Mouse (Mus musculus) spleen, embryonic (tissue): ENCODE data around the gene Tspan15.

Experiments used
- CTCF ChIA-PET: fragments of 350-600 bp; sonication (Branson Sonifier 250); formaldehyde crosslinking; loops from one replicate; lab custom pipeline; 2022; lab: Charles Lee

The Tspan15 gene

GRCm38 (mm10) chr10:62190821-62191220, 40.2 kb downstream of the Tspan15 start:
- CTCF ChIA-PET = interaction anchor here (0.6 kb wide), 1 partner anchor 201 kb away, joined by 3 read pairs; no protein-coding TSS in a partner anchor

- CTCF ChIA-PET = interaction anchor here (0.5 kb wide), 1 partner anchor 115 kb away, joined by 3 read pairs; no protein-coding TSS in a partner anchor
Measured at GRCm38 (mm10) chr10:62189910-62190309, 41.1 kb downstream of the Tspan15 start.

- CTCF ChIA-PET = no interaction called here
Measured at GRCm38 (mm10) chr10:62189303-62189702, 41.7 kb downstream of the Tspan15 start.

- CTCF ChIA-PET = interaction anchor here (0.7 to 1.1 kb wide), 2 partner anchors 9 to 430 kb away, joined by 3 to 4 read pairs; no protein-coding TSS in a partner anchor
Measured at GRCm38 (mm10) chr10:62186882-62187281, 44.2 kb downstream of the Tspan15 start.

GRCm38 (mm10) chr10:62183053-62183452, 48.0 kb downstream of the Tspan15 start:
- CTCF ChIA-PET = no interaction called here

GRCm38 (mm10) chr10:62182471-62183014, 48.5 kb downstream of the Tspan15 start:
- CTCF ChIA-PET = no interaction called here

- CTCF ChIA-PET = interaction anchor here (0.6 kb wide), 1 partner anchor 56 kb away, joined by 6 read pairs; no protein-coding TSS in a partner anchor
Measured at GRCm38 (mm10) chr10:62181701-62182100, 49.4 kb downstream of the Tspan15 start.

GRCm38 (mm10) chr10:62179944-62180343, 51.1 kb downstream of the Tspan15 start:
- CTCF ChIA-PET = interaction anchor here (0.6 kb wide), 1 partner anchor 1425 kb away, joined by 3 read pairs; no protein-coding TSS in a partner anchor

- CTCF ChIA-PET = no interaction called here
Measured at GRCm38 (mm10) chr10:62174533-62175313, 56.3 kb downstream of the Tspan15 start.

- CTCF ChIA-PET = no interaction called here
Measured at GRCm38 (mm10) chr10:62173941-62174448, 57.1 kb downstream of the Tspan15 start.

- CTCF ChIA-PET = interaction anchor here (0.5 to 0.6 kb wide), 3 partner anchors 14 to 530 kb away, joined by 3 to 4 read pairs (median 3); no protein-coding TSS in a partner anchor
Measured at GRCm38 (mm10) chr10:62172841-62173553, 58.1 kb downstream of the Tspan15 start.

GRCm38 (mm10) chr10:62162410-62162809, 68.6 kb downstream of the Tspan15 start:
- CTCF ChIA-PET = interaction anchor here (0.6 kb wide), 1 partner anchor 34 kb away, joined by 4 read pairs; no protein-coding TSS in a partner anchor

GRCm38 (mm10) chr10:62149929-62150328, 81.1 kb downstream of the Tspan15 start:
- CTCF ChIA-PET = no interaction called here

GRCm38 (mm10) chr10:62147466-62148248, 83.4 kb downstream of the Tspan15 start:
- CTCF ChIA-PET = no interaction called here

- CTCF ChIA-PET = no interaction called here
Measured at GRCm38 (mm10) chr10:62145957-62146356, 85.1 kb downstream of the Tspan15 start.

GRCm38 (mm10) chr10:62143820-62144219, 87.2 kb downstream of the Tspan15 start, which contains the start of gene Fam241b:
Fam241b (minus strand) TSS chr10:62143920.
- CTCF ChIA-PET = no interaction called here

GRCm38 (mm10) chr10:62138040-62138439, 93.0 kb downstream of the Tspan15 start:
- CTCF ChIA-PET = no interaction called here

- CTCF ChIA-PET = no interaction called here
Measured at GRCm38 (mm10) chr10:62137150-62137549, 93.9 kb downstream of the Tspan15 start.

GRCm38 (mm10) chr10:62135696-62136470, 95.2 kb downstream of the Tspan15 start:
- CTCF ChIA-PET = no interaction called here
